Mouse (Mus musculus): ENCODE measurements around the gene Maged1. TPM values are rescaled to one million over a fixed set of nuclear protein-coding genes. Genes with fewer than 3 reads are reported as not detected.
A peak's percentile ranks its signal among the peaks of the same experiment; 100 is the strongest.

The Maged1 gene
- 27.7 and 33.1 TPM in 2 replicates for polyA plus RNA-seq (2012; rRNA removed)

GRCm38 (mm10) chrX:94541918-94542355 is at the start of gene Maged1:
Gene Maged1, minus strand, starts transcription at chrX:94542143.
- peak within 1 kb of the TSS; percentile 57 for H3K27ac ChIP-seq (ENCODE audit: insufficient read depth, low read depth, low read length)
- H3K4me1 ChIP-seq (ENCODE audit: control insufficient read depth, insufficient read depth, insufficient read length, low read length), result no peaks in the 10 kb centered on the region
- H3K4me3 ChIP-seq (ENCODE audit: low read depth, low read length), result peak within 1 kb of the TSS; percentile 76
- TF ChIP-seq CTCF (IDR thresholded peaks at IDR 0.05; ENCODE audit: extremely low read depth, insufficient read length, insufficient replicate concordance, low read depth, low read length) (no peak), POLR2A (IDR thresholded peaks at IDR 0.05; ENCODE audit: low read depth, low read length) (no peak)
- H3K36me3 ChIP-seq (ENCODE audit: control insufficient read depth, insufficient read depth, low read length), result peaks cover 4% of the 10 kb centered on the region; the same call in 1 of the 2 replicates
- no peaks in the 10 kb centered on the region; the same call in 1 of the 2 replicates for H3K27me3 ChIP-seq (ENCODE audit: control insufficient read depth, insufficient read depth, low read length)
- 8% methylated on average over 32 of the region's 32 CpGs for WGBS

- H3K36me3 ChIP-seq (ENCODE audit: control insufficient read depth, insufficient read depth, low read length), result no peaks in the 10 kb centered on the region
Observed at GRCm38 (mm10) chrX:94580251-94580650, 38.3 kb upstream of the Maged1 start.

GRCm38 (mm10) chrX:94564694-94565093 is 22.8 kb upstream of the Maged1 start:
- 64% methylated on average over 2 of the region's 2 CpGs for WGBS
- no peak overlapping the region for H3K4me3 ChIP-seq (ENCODE audit: low read depth, low read length)
- no peaks in the 10 kb centered on the region for H3K27me3 ChIP-seq (ENCODE audit: control insufficient read depth, insufficient read depth, low read length)
- no peaks in the 10 kb centered on the region for H3K4me1 ChIP-seq (ENCODE audit: control insufficient read depth, insufficient read depth, insufficient read length, low read length)
- H3K36me3 ChIP-seq (ENCODE audit: control insufficient read depth, insufficient read depth, low read length), result no peaks in the 10 kb centered on the region
- H3K27ac ChIP-seq (ENCODE audit: insufficient read depth, low read depth, low read length), result no peak overlapping the region
- TF ChIP-seq POLR2A (IDR thresholded peaks at IDR 0.05; ENCODE audit: low read depth, low read length), result no peak
- no peak for TF ChIP-seq CTCF (IDR thresholded peaks at IDR 0.05; ENCODE audit: extremely low read depth, insufficient read length, insufficient replicate concordance, low read depth, low read length)

More at GRCm38 (mm10) chrX:94580251-94580650, 38.3 kb upstream of the Maged1 start:
- TF ChIP-seq CTCF (IDR thresholded peaks at IDR 0.05; ENCODE audit: extremely low read depth, insufficient read length, insufficient replicate concordance, low read depth, low read length), result no peak
- no peak for TF ChIP-seq POLR2A (IDR thresholded peaks at IDR 0.05; ENCODE audit: low read depth, low read length)
- H3K27me3 ChIP-seq (ENCODE audit: control insufficient read depth, insufficient read depth, low read length), result no peaks in the 10 kb centered on the region
- H3K27ac ChIP-seq (ENCODE audit: insufficient read depth, low read depth, low read length), result no peak overlapping the region
- 70% methylated on average over 1 of the region's 1 CpGs for WGBS
- H3K4me1 ChIP-seq (ENCODE audit: control insufficient read depth, insufficient read depth, insufficient read length, low read length), result no peaks in the 10 kb centered on the region
- no peak overlapping the region for H3K4me3 ChIP-seq (ENCODE audit: low read depth, low read length)

GRCm38 (mm10) chrX:94562392-94562791 is 20.4 kb upstream of the Maged1 start:
- Histone ChIP-seq H3K4me1 (ENCODE audit: control insufficient read depth, insufficient read depth, insufficient read length, low read length) (no peaks in the 10 kb centered on the region), H3K4me3 (ENCODE audit: low read depth, low read length) (no peak overlapping the region), H3K27ac (ENCODE audit: insufficient read depth, low read depth, low read length) (no peak overlapping the region), H3K27me3 (ENCODE audit: control insufficient read depth, insufficient read depth, low read length) (no peaks in the 10 kb centered on the region), H3K36me3 (ENCODE audit: control insufficient read depth, insufficient read depth, low read length) (no peaks in the 10 kb centered on the region)
- 29% methylated on average over 5 of the region's 5 CpGs for WGBS
- no peak for TF ChIP-seq CTCF (IDR thresholded peaks at IDR 0.05; ENCODE audit: extremely low read depth, insufficient read length, insufficient replicate concordance, low read depth, low read length)
- TF ChIP-seq POLR2A (IDR thresholded peaks at IDR 0.05; ENCODE audit: low read depth, low read length), result no peak

GRCm38 (mm10) chrX:94548227-94548626 is 6.3 kb upstream of the Maged1 start:
- Histone ChIP-seq H3K4me3 (ENCODE audit: low read depth, low read length) (no peak overlapping the region), H3K27ac (ENCODE audit: insufficient read depth, low read depth, low read length) (no peak overlapping the region), H3K36me3 (ENCODE audit: control insufficient read depth, insufficient read depth, low read length) (no peaks in the 10 kb centered on the region), H3K27me3 (ENCODE audit: control insufficient read depth, insufficient read depth, low read length) (no peaks in the 10 kb centered on the region), H3K4me1 (ENCODE audit: control insufficient read depth, insufficient read depth, insufficient read length, low read length) (no peaks in the 10 kb centered on the region)
- TF ChIP-seq CTCF (IDR thresholded peaks at IDR 0.05; ENCODE audit: extremely low read depth, insufficient read length, insufficient replicate concordance, low read depth, low read length) (no peak), POLR2A (IDR thresholded peaks at IDR 0.05; ENCODE audit: low read depth, low read length) (no peak)
- WGBS, result 43% methylated on average over 3 of the region's 3 CpGs

- Histone ChIP-seq H3K4me1 (ENCODE audit: control insufficient read depth, insufficient read depth, insufficient read length, low read length) (no peaks in the 10 kb centered on the region), H3K36me3 (ENCODE audit: control insufficient read depth, insufficient read depth, low read length) (no peaks in the 10 kb centered on the region), H3K27ac (ENCODE audit: insufficient read depth, low read depth, low read length) (no peak overlapping the region), H3K4me3 (ENCODE audit: low read depth, low read length) (no peak overlapping the region), H3K27me3 (ENCODE audit: control insufficient read depth, insufficient read depth, low read length) (no peaks in the 10 kb centered on the region; the same call in 1 of the 2 replicates)
- TF ChIP-seq POLR2A (IDR thresholded peaks at IDR 0.05; ENCODE audit: low read depth, low read length) (no peak), CTCF (IDR thresholded peaks at IDR 0.05; ENCODE audit: extremely low read depth, insufficient read length, insufficient replicate concordance, low read depth, low read length) (no peak)
- 70% methylated on average over 3 of the region's 3 CpGs for WGBS
Observed at GRCm38 (mm10) chrX:94545941-94546340, 4.0 kb upstream of the Maged1 start.

GRCm38 (mm10) chrX:94544923-94545322 is 3.0 kb upstream of the Maged1 start:
- 12% methylated on average over 1 of the region's 1 CpGs for WGBS
- TF ChIP-seq POLR2A (IDR thresholded peaks at IDR 0.05; ENCODE audit: low read depth, low read length) (no peak), CTCF (IDR thresholded peaks at IDR 0.05; ENCODE audit: extremely low read depth, insufficient read length, insufficient replicate concordance, low read depth, low read length) (0 out of 2 replicates have a peak, but pooled peaks have one; percentile 5)
- Histone ChIP-seq H3K36me3 (ENCODE audit: control insufficient read depth, insufficient read depth, low read length) (no peaks in the 10 kb centered on the region), H3K27me3 (ENCODE audit: control insufficient read depth, insufficient read depth, low read length) (no peaks in the 10 kb centered on the region; the same call in 1 of the 2 replicates), H3K4me1 (ENCODE audit: control insufficient read depth, insufficient read depth, insufficient read length, low read length) (no peaks in the 10 kb centered on the region), H3K27ac (ENCODE audit: insufficient read depth, low read depth, low read length) (no peak overlapping the region), H3K4me3 (ENCODE audit: low read depth, low read length) (no peak overlapping the region)

Data from small intestine, adult 2 months (tissue).